Mouse (Mus musculus) MEL (cell line): Measurements from ENCODE around the gene Rpl37a. TPM values are rescaled to one million over a fixed set of nuclear protein-coding genes. Genes with fewer than 3 reads are reported as not detected.

Experiments
- DNase-seq: peaks from one replicate; pipeline ENCODE4 v3.0.0; 2011; ENCODE audit warnings: low read depth, low spot score
- H3K27ac ChIP-seq: 2 replicates; pipeline ENCODE4 v1.5.1; 2012; ENCODE audit warnings: low read depth, mild to moderate bottlenecking, control low read depth, low read length, moderate library complexity; ENCODE audit not compliant: control insufficient read depth
- H3K27me3 ChIP-seq, 2 experiments: fragments of 150-350 bp in 1 of 2; sonication (generic) in 1 of 2; 2 replicates each; pipeline ENCODE4 v1.6.1; 2012; ENCODE audit warnings: low read length in 2 of 2, mild to moderate bottlenecking in 2 of 2, improper control_type of control experiment in 1 of 2, moderate library complexity in 1 of 2; ENCODE audit not compliant: insufficient read depth in 2 of 2, control insufficient read depth in 1 of 2
- H3K36me3 ChIP-seq, 2 experiments: 2 replicates each; pipeline ENCODE4 v1.6.1; 2012 to 2014; ENCODE audit warnings: low read length in 2 of 2, improper control_type of control experiment in 1 of 2, inconsistent platforms in 1 of 2, mild to moderate bottlenecking in 1 of 2; ENCODE audit not compliant: insufficient read depth in 2 of 2, control insufficient read depth in 1 of 2
- H3K4me1 ChIP-seq, 2 experiments: fragments of 150-350 bp in 1 of 2; sonication (generic) in 1 of 2; 2 replicates each; pipeline ENCODE4 v1.6.1; 2012; ENCODE audit warnings: low read length in 2 of 2, improper control_type of control experiment in 1 of 2, mild to moderate bottlenecking in 1 of 2; ENCODE audit not compliant: insufficient read depth in 2 of 2, control insufficient read depth in 1 of 2
- H3K4me3 ChIP-seq, 2 experiments: fragments of 150-350 bp in 1 of 2; sonication (generic) in 1 of 2; 2 replicates each; pipeline ENCODE4 v1.5.1; 2012; ENCODE audit warnings: low read depth in 2 of 2, low read length in 2 of 2, mild to moderate bottlenecking in 2 of 2, moderate library complexity in 2 of 2, control low read depth in 1 of 2, improper control_type of control experiment in 1 of 2; ENCODE audit not compliant: control insufficient read depth in 1 of 2, insufficient read depth in 1 of 2
- H3K79me2 ChIP-seq: 2 replicates; pipeline ENCODE4 v1.6.1; 2012; ENCODE audit warnings: mild to moderate bottlenecking, low read length, moderate library complexity; ENCODE audit not compliant: control insufficient read depth, poor library complexity, insufficient read depth
- H3K9ac ChIP-seq: 2 replicates; pipeline ENCODE4 v1.6.1; 2012; ENCODE audit warnings: low read depth, mild to moderate bottlenecking, control low read depth, low read length, moderate library complexity; ENCODE audit not compliant: control insufficient read depth, poor library complexity, severe bottlenecking
- H3K9me3 ChIP-seq: fragments of 150-350 bp; sonication (generic); replicated peaks from 2 replicates; pipeline ENCODE4 v1.6.1; 2012; ENCODE audit warnings: mild to moderate bottlenecking, low read length, improper control_type of control experiment, moderate library complexity; ENCODE audit not compliant: insufficient read depth
- CHD1 ChIP-seq: IDR thresholded peaks from 2 replicates; pipeline ENCODE4 v1.6.1; 2012; ENCODE audit warnings: low read depth, mild to moderate bottlenecking, inconsistent platforms, low read length, improper control_type of control experiment
- CHD2 ChIP-seq: IDR thresholded peaks from 2 replicates; pipeline ENCODE4 v1.6.1; 2011; ENCODE audit warnings: low read length, improper control_type of control experiment
- CTCF ChIP-seq, 3 experiments: IDR thresholded peaks in 2 of 3; conservative IDR thresholded peaks in 1 of 3; 2 replicates each; pipeline ENCODE4 v1.5.1; 2011 to 2012; ENCODE audit warnings: low read length in 3 of 3, low read depth in 2 of 3, mild to moderate bottlenecking in 2 of 3, improper control_type of control experiment in 1 of 3, inconsistent platforms in 1 of 3, mixed read lengths in 1 of 3, moderate library complexity in 1 of 3; ENCODE audit not compliant: control insufficient read depth in 1 of 3, insufficient read depth in 1 of 3, poor library complexity in 1 of 3, severe bottlenecking in 1 of 3
- E2F4 ChIP-seq: IDR thresholded peaks from 2 replicates; pipeline ENCODE4 v1.6.1; 2011; ENCODE audit warnings: low read depth, low read length, improper control_type of control experiment, borderline replicate concordance
- ELF1 ChIP-seq: IDR thresholded peaks from 2 replicates; pipeline ENCODE4 v1.6.1; 2014; ENCODE audit warnings: low read depth, mild to moderate bottlenecking, inconsistent platforms, low read length, improper control_type of control experiment, moderate library complexity
- ETS1 ChIP-seq: IDR thresholded peaks from 2 replicates; pipeline ENCODE4 v1.6.1; 2012; ENCODE audit warnings: low read depth, mild to moderate bottlenecking, inconsistent platforms, low read length, improper control_type of control experiment, moderate library complexity
- HCFC1 ChIP-seq: IDR thresholded peaks from 2 replicates; pipeline ENCODE4 v1.6.1; 2012; ENCODE audit warnings: low read depth, mild to moderate bottlenecking, inconsistent platforms, low read length, improper control_type of control experiment, moderate library complexity
- JUND ChIP-seq: IDR thresholded peaks from 2 replicates; pipeline ENCODE4 v1.6.1; 2011; ENCODE audit warnings: low read depth, mild to moderate bottlenecking, improper control_type of control experiment, low read length
- KAT2A ChIP-seq: conservative IDR thresholded peaks from 2 replicates; pipeline ENCODE4 v1.6.1; 2012; ENCODE audit warnings: low read depth, low read length, improper control_type of control experiment, inconsistent platforms
- MEF2A ChIP-seq: IDR thresholded peaks from 2 replicates; pipeline ENCODE4 v1.6.1; 2014; ENCODE audit warnings: low read depth, mild to moderate bottlenecking, inconsistent platforms, low read length, improper control_type of control experiment; ENCODE audit not compliant: poor library complexity, insufficient replicate concordance, severe bottlenecking; ENCODE audit errors: extremely low read depth
- MXI1 ChIP-seq: IDR thresholded peaks from 2 replicates; pipeline ENCODE4 v1.6.1; 2011; ENCODE audit warnings: mild to moderate bottlenecking, low read depth, low read length, improper control_type of control experiment
- MYB ChIP-seq: IDR thresholded peaks from 2 replicates; pipeline ENCODE4 v1.6.1; 2011; ENCODE audit warnings: mild to moderate bottlenecking, low read depth, low read length, improper control_type of control experiment
- MYC ChIP-seq: IDR thresholded peaks from 2 replicates; pipeline ENCODE4 v1.6.1; 2011; ENCODE audit warnings: low read depth, mild to moderate bottlenecking, low read length, improper control_type of control experiment, moderate library complexity
- NELFE ChIP-seq: IDR thresholded peaks from 2 replicates; pipeline ENCODE4 v1.6.1; 2011; ENCODE audit warnings: low read depth, low read length, improper control_type of control experiment
- NRF1 ChIP-seq: IDR thresholded peaks from 2 replicates; pipeline ENCODE4 v1.6.1; 2014; ENCODE audit warnings: low read depth, mild to moderate bottlenecking, inconsistent platforms, low read length, improper control_type of control experiment, moderate library complexity; ENCODE audit not compliant: poor library complexity, insufficient read depth, severe bottlenecking
- POLR2A ChIP-seq, 2 experiments: IDR thresholded peaks; 2 replicates each; pipeline ENCODE4 v1.6.1; 2011 to 2012; ENCODE audit warnings: low read length in 2 of 2, mild to moderate bottlenecking in 2 of 2, control low read depth in 1 of 2, improper control_type of control experiment in 1 of 2, low read depth in 1 of 2, moderate library complexity in 1 of 2; ENCODE audit not compliant: control insufficient read depth in 1 of 2, insufficient read depth in 1 of 2, poor library complexity in 1 of 2
- POLR2AphosphoS2 ChIP-seq: IDR thresholded peaks from 2 replicates; pipeline ENCODE4 v1.6.1; 2011; ENCODE audit warnings: low read length, improper control_type of control experiment
- RAD21 ChIP-seq: IDR thresholded peaks from 2 replicates; pipeline ENCODE4 v1.6.1; 2011; ENCODE audit warnings: mild to moderate bottlenecking, low read depth, low read length, improper control_type of control experiment
- RCOR1 ChIP-seq: IDR thresholded peaks from 2 replicates; pipeline ENCODE4 v1.6.1; 2012; ENCODE audit warnings: low read depth, mild to moderate bottlenecking, inconsistent platforms, low read length, improper control_type of control experiment
- SIN3A ChIP-seq: IDR thresholded peaks from 2 replicates; pipeline ENCODE4 v1.6.1; 2012; ENCODE audit warnings: low read length, improper control_type of control experiment, inconsistent platforms
- TAL1 ChIP-seq: IDR thresholded peaks from 2 replicates; pipeline ENCODE4 v1.6.1; 2012; ENCODE audit warnings: mild to moderate bottlenecking, inconsistent platforms, low read length, moderate library complexity, mixed read lengths
- TBP ChIP-seq: IDR thresholded peaks from 2 replicates; pipeline ENCODE4 v1.8.0; 2011; ENCODE audit warnings: low read depth, low read length, improper control_type of control experiment
- TCF12 ChIP-seq: IDR thresholded peaks from 2 replicates; pipeline ENCODE4 v1.6.1; 2014; ENCODE audit warnings: low read depth, mild to moderate bottlenecking, inconsistent platforms, low read length, improper control_type of control experiment, moderate library complexity
- UBTF ChIP-seq: IDR thresholded peaks from 2 replicates; pipeline ENCODE4 v1.6.1; 2012; ENCODE audit warnings: low read depth, mild to moderate bottlenecking, inconsistent platforms, low read length, improper control_type of control experiment, moderate library complexity, borderline replicate concordance; ENCODE audit not compliant: insufficient read depth
- USF1 ChIP-seq: IDR thresholded peaks from 2 replicates; pipeline ENCODE4 v1.6.1; 2014; ENCODE audit warnings: low read depth, mild to moderate bottlenecking, inconsistent platforms, low read length, improper control_type of control experiment, moderate library complexity
- USF2 ChIP-seq, 2 experiments: IDR thresholded peaks; 2 replicates each; pipeline ENCODE4 v1.6.1; 2011 to 2012; ENCODE audit warnings: improper control_type of control experiment in 2 of 2, low read length in 2 of 2, borderline replicate concordance in 1 of 2, inconsistent platforms in 1 of 2, low read depth in 1 of 2, mild to moderate bottlenecking in 1 of 2; ENCODE audit not compliant: insufficient read depth in 1 of 2
- ZC3H11A ChIP-seq: IDR thresholded peaks from 2 replicates; pipeline ENCODE4 v1.6.1; 2012; ENCODE audit warnings: low read depth, mild to moderate bottlenecking, inconsistent platforms, low read length, improper control_type of control experiment
- ZKSCAN1 ChIP-seq: IDR thresholded peaks from 2 replicates; pipeline ENCODE4 v1.6.1; 2012; ENCODE audit warnings: low read depth, mild to moderate bottlenecking, inconsistent platforms, low read length, improper control_type of control experiment, moderate library complexity
- ZMIZ1 ChIP-seq: IDR thresholded peaks from 2 replicates; pipeline ENCODE4 v1.6.1; 2012; ENCODE audit warnings: low read depth, mild to moderate bottlenecking, inconsistent platforms, low read length, improper control_type of control experiment, moderate library complexity
- ZNF384 ChIP-seq: IDR thresholded peaks from 2 replicates; pipeline ENCODE4 v1.6.1; 2012; ENCODE audit warnings: low read depth, mild to moderate bottlenecking, inconsistent platforms, low read length, improper control_type of control experiment
- polyA plus RNA-seq, 2 experiments: library from polyadenylated mRNA; stranded (reverse) in 1 of 2; unstranded in 1 of 2; fragments of >175 nt in 1 of 2; fragments of >200 nt in 1 of 2; gene quantifications; 2 replicates each; pipeline versions ENCODE4 v1.2.1 to v1.2.4; 2012; ENCODE audit warnings: low replicate concordance in 2 of 2, low read depth in 1 of 2; ENCODE audit not compliant: insufficient read length in 2 of 2, insufficient read depth in 1 of 2, missing spikeins in 1 of 2
- total RNA-seq: library from RNA; depleted of rRNA; stranded (reverse); fragments of 300-350 nt; gene quantifications from 2 replicates; pipeline ENCODE4 v1.2.3, GENCODE M21; 2012

Gene Rpl37a
- total and polyA plus RNA-seq, 3 experiments, result 1,104 to 4,601 (median 2,623) TPM

DNA sequence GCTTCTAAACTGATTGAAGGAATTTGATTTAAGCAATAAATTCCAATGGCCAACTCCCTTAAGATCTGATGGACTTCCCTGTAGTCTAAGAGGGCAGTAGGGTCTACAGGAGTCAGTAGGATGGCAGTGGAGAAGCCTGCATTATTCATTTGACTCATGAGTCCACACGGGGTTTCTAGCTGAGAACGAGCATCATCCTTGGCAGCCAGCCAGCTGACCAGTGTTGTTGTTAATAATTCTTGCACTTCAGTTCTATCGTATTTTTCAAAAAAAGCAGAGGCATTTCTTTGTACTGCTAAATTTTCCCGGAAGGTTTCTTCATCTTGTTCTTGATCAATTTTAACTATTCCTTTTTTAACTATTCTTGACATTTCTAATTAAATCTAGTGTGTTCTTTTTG is 12.4 kb upstream of the Rpl37a start:
- no peaks in the 10 kb centered on the region for H3K36me3 ChIP-seq
- DNase-seq, result no peak
- H3K27me3 ChIP-seq, result no peaks in the 10 kb centered on the region; a peak in 1 of 4 replicates
- no peak overlapping the region for H3K9ac ChIP-seq
- no peak overlapping the region for H3K27ac ChIP-seq
- TF ChIP-seq RCOR1, result no peak
- TF ChIP-seq ZNF384, result no peak
- TF ChIP-seq USF1, result no peak
- no peak for TF ChIP-seq ZMIZ1
- no peak for TF ChIP-seq CHD1
- no peak for TF ChIP-seq POLR2AphosphoS2
- TF ChIP-seq ZKSCAN1, result no peak
- no peak for TF ChIP-seq TAL1
- TF ChIP-seq E2F4, result no peak
- no peak for TF ChIP-seq KAT2A
- no peak for TF ChIP-seq MYB
- TF ChIP-seq HCFC1, result no peak
- no peak for TF ChIP-seq NELFE
- no peak for TF ChIP-seq SIN3A
- no peak for TF ChIP-seq ZC3H11A
- no peak for TF ChIP-seq CHD2
- no peak for TF ChIP-seq JUND
- TF ChIP-seq NRF1, result no peak
- no peak for TF ChIP-seq MYC
- TF ChIP-seq UBTF, result no peak
- no peaks in the 10 kb centered on the region for H3K9me3 ChIP-seq
- H3K4me3 ChIP-seq, result no peak overlapping the region
- H3K4me1 ChIP-seq, result no peaks in the 10 kb centered on the region
- no peaks in the 10 kb centered on the region for H3K79me2 ChIP-seq

GRCm38 (mm10) chr1:72700479-72700878 is 10.6 kb upstream of the Rpl37a start, which contains the start of gene Ankar:
Gene Ankar, minus strand, starts transcription at chr1:72700579.
- no peaks in the 10 kb centered on the region for H3K4me1 ChIP-seq
- no peak within 1 kb of the TSS for H3K9ac ChIP-seq
- H3K9me3 ChIP-seq, result no peaks in the 10 kb centered on the region
- H3K4me3 ChIP-seq, result no peak within 1 kb of the TSS
- TF ChIP-seq TCF12, result no peak
- no peak for TF ChIP-seq KAT2A
- TF ChIP-seq UBTF, result no peak
- no peak for TF ChIP-seq RAD21
- no peak for TF ChIP-seq MYC
- no peak for TF ChIP-seq ELF1
- TF ChIP-seq POLR2A (IDR thresholded peaks at IDR 0.05; ENCODE audit: control insufficient read depth in 1 of 2, insufficient read depth in 1 of 2, low read depth in 1 of 2, low read length in 2 of 2, poor library complexity in 1 of 2), result no peak
- no peak for TF ChIP-seq MEF2A
- TF ChIP-seq TBP, result no peak
- TF ChIP-seq ZKSCAN1, result no peak
- no peak for TF ChIP-seq CTCF (IDR thresholded peaks at IDR 0.05 in 2 of 3, conservative IDR thresholded peaks at IDR 0.05 in 1 of 3; ENCODE audit: control insufficient read depth in 1 of 3, insufficient read depth in 1 of 3, low read depth in 2 of 3, low read length in 3 of 3, poor library complexity in 1 of 3, severe bottlenecking in 1 of 3)
- TF ChIP-seq USF2 (IDR thresholded peaks at IDR 0.05; ENCODE audit: borderline replicate concordance in 1 of 2, insufficient read depth in 1 of 2, low read depth in 1 of 2, low read length in 2 of 2), result no peak
- TF ChIP-seq CHD2, result no peak
- no peak for TF ChIP-seq USF1
- TF ChIP-seq MXI1, result no peak
- no peak for TF ChIP-seq NRF1
- no peak for TF ChIP-seq ETS1
- H3K36me3 ChIP-seq, result no peaks in the 10 kb centered on the region
- H3K27ac ChIP-seq, result no peak within 1 kb of the TSS
- no peak for DNase-seq
- H3K27me3 ChIP-seq, result no peaks in the 10 kb centered on the region; a peak in 1 of 4 replicates
- no peaks in the 10 kb centered on the region for H3K79me2 ChIP-seq
